Mouse (Mus musculus): ENCODE measurements around the gene Wfdc6a. TPM values are rescaled to one million over a fixed set of nuclear protein-coding genes. Genes with fewer than 3 reads are reported as not detected.

Wfdc6a gene
- polyA plus RNA-seq, 1 experiment from 2014 or later: not detected

GRCm38 (mm10) chr2:164549963-164550894 lies 35.0 kb downstream of the Wfdc6a start:
- Histone ChIP-seq H3K9me3 (no peaks in the 10 kb centered on the region), H3K27me3 (peaks cover 12% of the 10 kb centered on the region), H3K27ac (no peak overlapping the region), H3K4me1 (replicated peaks) (peaks cover 6% of the 10 kb centered on the region; the same call in 1 of the 2 replicates), H3K4me3 (replicated peaks) (no peak overlapping the region), H3K4me2 (peak overlapping the region; percentile 35), H3K9ac (replicated peaks) (0 out of 2 replicates have a peak overlapping the region, but pooled peaks have one; percentile 8), H3K36me3 (no peaks in the 10 kb centered on the region)
- ATAC-seq (ENCODE audit: insufficient number of reproducible peaks, insufficient read depth, low FRiP score, low TSS enrichment, low read depth): no peak
- 20% methylated on average over 10 of the region's 10 CpGs for WGBS

- no peak for ATAC-seq (ENCODE audit: insufficient number of reproducible peaks, insufficient read depth, low FRiP score, low TSS enrichment, low read depth)
- Histone ChIP-seq H3K9me3 (no peaks in the 10 kb centered on the region), H3K9ac (replicated peaks) (no peak overlapping the region), H3K4me2 (no peak overlapping the region), H3K4me1 (replicated peaks) (peaks cover 6% of the 10 kb centered on the region; the same call in 1 of the 2 replicates), H3K27ac (no peak overlapping the region), H3K4me3 (replicated peaks) (no peak overlapping the region), H3K36me3 (no peaks in the 10 kb centered on the region), H3K27me3 (peaks cover 12% of the 10 kb centered on the region)
- 51% methylated on average over 4 of the region's 4 CpGs for WGBS
Observed at GRCm38 (mm10) chr2:164549338-164549737, 35.9 kb downstream of the Wfdc6a start.

GRCm38 (mm10) chr2:164544454-164545097 lies 40.7 kb downstream of the Wfdc6a start:
- 41% methylated on average over 5 of the region's 5 CpGs for WGBS
- Histone ChIP-seq H3K4me2 (no peak overlapping the region), H3K27ac (no peak overlapping the region), H3K36me3 (no peaks in the 10 kb centered on the region), H3K27me3 (no peaks in the 10 kb centered on the region), H3K9ac (replicated peaks) (no peak overlapping the region), H3K4me3 (replicated peaks) (no peak overlapping the region), H3K9me3 (no peaks in the 10 kb centered on the region), H3K4me1 (replicated peaks) (peaks cover 6% of the 10 kb centered on the region; the same call in 1 of the 2 replicates)
- no peak for ATAC-seq (ENCODE audit: insufficient number of reproducible peaks, insufficient read depth, low FRiP score, low TSS enrichment, low read depth)

GRCm38 (mm10) chr2:164543745-164544144 lies 41.5 kb downstream of the Wfdc6a start:
- H3K36me3 ChIP-seq: no peaks in the 10 kb centered on the region
- no peaks in the 10 kb centered on the region for H3K27me3 ChIP-seq
- H3K9me3 ChIP-seq: no peaks in the 10 kb centered on the region
- no peak overlapping the region for H3K4me3 ChIP-seq (replicated peaks)
- no peak overlapping the region for H3K4me2 ChIP-seq
- 75% methylated on average over 2 of the region's 2 CpGs for WGBS
- no peak for ATAC-seq (ENCODE audit: insufficient number of reproducible peaks, insufficient read depth, low FRiP score, low TSS enrichment, low read depth)
- H3K27ac ChIP-seq: no peak overlapping the region
- peaks cover 6% of the 10 kb centered on the region; the same call in 1 of the 2 replicates for H3K4me1 ChIP-seq (replicated peaks)
- H3K9ac ChIP-seq (replicated peaks): no peak overlapping the region

- H3K27me3 ChIP-seq: no peaks in the 10 kb centered on the region
- no peaks in the 10 kb centered on the region for H3K36me3 ChIP-seq
- no peak overlapping the region for H3K4me3 ChIP-seq (replicated peaks)
- no peak for ATAC-seq (ENCODE audit: insufficient number of reproducible peaks, insufficient read depth, low FRiP score, low TSS enrichment, low read depth)
- H3K9me3 ChIP-seq: no peaks in the 10 kb centered on the region
- no peak overlapping the region for H3K9ac ChIP-seq (replicated peaks)
- WGBS: 82% methylated on average over 7 of the region's 7 CpGs
- peaks cover 6% of the 10 kb centered on the region; the same call in 1 of the 2 replicates for H3K4me1 ChIP-seq (replicated peaks)
- no peak overlapping the region for H3K27ac ChIP-seq
- no peak overlapping the region for H3K4me2 ChIP-seq
Observed at GRCm38 (mm10) chr2:164542598-164542997, 42.6 kb downstream of the Wfdc6a start.

GRCm38 (mm10) chr2:164542132-164542531 lies 43.1 kb downstream of the Wfdc6a start:
- Histone ChIP-seq H3K36me3 (no peaks in the 10 kb centered on the region), H3K9me3 (no peaks in the 10 kb centered on the region), H3K4me1 (replicated peaks) (peaks cover 6% of the 10 kb centered on the region; the same call in 1 of the 2 replicates), H3K27ac (no peak overlapping the region), H3K4me3 (replicated peaks) (no peak overlapping the region), H3K9ac (replicated peaks) (no peak overlapping the region), H3K4me2 (no peak overlapping the region), H3K27me3 (no peaks in the 10 kb centered on the region)
- 82% methylated on average over 5 of the region's 5 CpGs for WGBS
- ATAC-seq (ENCODE audit: insufficient number of reproducible peaks, insufficient read depth, low FRiP score, low TSS enrichment, low read depth): no peak

GRCm38 (mm10) chr2:164540652-164541427 lies 44.4 kb downstream of the Wfdc6a start:
- WGBS: 38% methylated on average over 8 of the region's 8 CpGs
- H3K36me3 ChIP-seq: no peaks in the 10 kb centered on the region

GRCm38 (mm10) chr2:164537003-164537402 lies 48.2 kb downstream of the Wfdc6a start:
- ATAC-seq (ENCODE audit: insufficient number of reproducible peaks, insufficient read depth, low FRiP score, low TSS enrichment, low read depth): no peak
- no peak overlapping the region for H3K4me2 ChIP-seq
- no peak overlapping the region for H3K9ac ChIP-seq (replicated peaks)
- H3K4me1 ChIP-seq (replicated peaks): peaks cover 6% of the 10 kb centered on the region; the same call in 1 of the 2 replicates
- H3K27ac ChIP-seq: no peak overlapping the region
- WGBS: 81% methylated on average over 4 of the region's 4 CpGs
- H3K36me3 ChIP-seq: no peaks in the 10 kb centered on the region
- H3K4me3 ChIP-seq (replicated peaks): no peak overlapping the region
- H3K9me3 ChIP-seq: no peaks in the 10 kb centered on the region
- no peaks in the 10 kb centered on the region for H3K27me3 ChIP-seq

More at GRCm38 (mm10) chr2:164540652-164541427, 44.4 kb downstream of the Wfdc6a start:
- ATAC-seq (ENCODE audit: insufficient number of reproducible peaks, insufficient read depth, low FRiP score, low TSS enrichment, low read depth): no peak
- Histone ChIP-seq H3K4me2 (no peak overlapping the region), H3K4me3 (replicated peaks) (no peak overlapping the region), H3K9me3 (no peaks in the 10 kb centered on the region), H3K27ac (no peak overlapping the region), H3K4me1 (replicated peaks) (peaks cover 6% of the 10 kb centered on the region; the same call in 1 of the 2 replicates), H3K9ac (replicated peaks) (no peak overlapping the region), H3K27me3 (no peaks in the 10 kb centered on the region)

GRCm38 (mm10) chr2:164534315-164534714 lies 50.9 kb downstream of the Wfdc6a start:
- H3K9me3 ChIP-seq: no peaks in the 10 kb centered on the region
- no peaks in the 10 kb centered on the region for H3K36me3 ChIP-seq
- no peak overlapping the region for H3K27ac ChIP-seq
- H3K9ac ChIP-seq (replicated peaks): no peak overlapping the region
- H3K27me3 ChIP-seq: no peaks in the 10 kb centered on the region
- H3K4me1 ChIP-seq (replicated peaks): no peaks in the 10 kb centered on the region
- H3K4me2 ChIP-seq: no peak overlapping the region
- WGBS: 67% methylated on average over 10 of the region's 10 CpGs
- ATAC-seq (ENCODE audit: insufficient number of reproducible peaks, insufficient read depth, low FRiP score, low TSS enrichment, low read depth): no peak
- H3K4me3 ChIP-seq (replicated peaks): no peak overlapping the region

GRCm38 (mm10) chr2:164531169-164531568 lies 54.1 kb downstream of the Wfdc6a start:
- Histone ChIP-seq H3K4me3 (replicated peaks) (no peak overlapping the region), H3K27me3 (no peaks in the 10 kb centered on the region), H3K27ac (no peak overlapping the region), H3K36me3 (no peaks in the 10 kb centered on the region), H3K9me3 (peaks cover 9% of the 10 kb centered on the region), H3K4me2 (no peak overlapping the region), H3K4me1 (replicated peaks) (no peaks in the 10 kb centered on the region), H3K9ac (replicated peaks) (no peak overlapping the region)
- WGBS: 5% methylated on average over 3 of the region's 3 CpGs
- no peak; the same call in 1 of the 2 replicates for ATAC-seq (ENCODE audit: insufficient number of reproducible peaks, insufficient read depth, low FRiP score, low TSS enrichment, low read depth)
